Comparison of ENCODE assay signal across 13 mouse cellular contexts in the genomic region with DNA sequence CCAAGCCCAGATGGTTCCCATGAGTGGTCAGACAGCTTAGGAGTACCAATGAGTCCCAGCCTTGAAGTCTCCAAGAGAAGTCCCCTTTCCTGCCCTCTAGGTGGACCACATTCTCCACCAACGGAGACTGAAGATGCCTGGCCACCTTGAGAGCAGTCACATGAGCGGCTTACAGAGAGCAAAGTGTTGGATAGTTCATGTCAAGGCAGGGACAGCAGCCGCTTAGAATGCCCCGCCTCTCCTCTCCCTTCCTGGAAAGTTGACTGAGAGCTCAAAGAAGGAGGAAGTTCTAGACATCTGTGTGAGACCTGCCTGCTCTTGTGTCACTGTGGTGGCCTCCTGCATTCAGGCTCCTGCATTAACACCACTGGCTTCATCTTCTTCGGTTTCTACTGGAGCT. TPM values are rescaled to one million over a fixed set of nuclear protein-coding genes. Genes with fewer than 3 reads are reported as not detected.
DNase-seq lines count a peak whose midpoint lies in the region; ATAC-seq and TF ChIP-seq lines count a peak whose summit lies in the region.
"Had no signal": no experiment of that assay in that cellular context is flagged by ENCODE, and none has a peak within 500 bp of the region (broad histone marks: within the 10 kb centered on the region; RNA-seq: fewer than 3 reads in every experiment).

TSS of gene Gpr55 (minus strand) at position 135 of the 400 bp plus-strand sequence.

- H3K9ac ChIP-seq in CH12.LX (ENCODE audit: insufficient read depth, low read depth) = peak within 1 kb of the TSS; percentile 93
- H3K9ac ChIP-seq in liver, embryonic 15.5 days = no peak within 1 kb of the TSS
- no peak within 1 kb of the TSS for H3K9ac ChIP-seq in hindbrain, embryonic 14.5 days
- H3K9ac ChIP-seq: hindbrain, embryonic 15.5 days; lung, embryonic 14.5 days had no signal

- no peaks in the 10 kb centered on the region for H3K27me3 ChIP-seq in CH12.LX (replicated peaks)
- H3K27me3 ChIP-seq in liver, embryonic 15.5 days = no peaks in the 10 kb centered on the region
- no peaks in the 10 kb centered on the region for H3K27me3 ChIP-seq in small intestine, adult 2 months (ENCODE audit: control insufficient read depth, insufficient read depth, low read length)
- H3K27me3 ChIP-seq in hindbrain, embryonic 14.5 days (ENCODE audit: control insufficient read depth, insufficient read depth, low read length) = no peaks in the 10 kb centered on the region
- H3K27me3 ChIP-seq: hindbrain, embryonic 15.5 days had no signal

- 9% methylated on average over 5 of the region's 5 CpGs for WGBS in liver, embryonic 15.5 days (ENCODE audit: insufficient replicate concordance)
- WGBS in small intestine, adult 2 months = 19% methylated on average over 5 of the region's 5 CpGs
- 86% methylated on average over 5 of the region's 5 CpGs for WGBS in hindbrain, embryonic 14.5 days

- no peak for ATAC-seq in liver, embryonic 15.5 days (ENCODE audit: insufficient read depth)
- no peak for ATAC-seq in hindbrain, embryonic 14.5 days (ENCODE audit: low FRiP score)

- H3K79me2 ChIP-seq in CH12.LX (replicated peaks; ENCODE audit: control insufficient read depth, extremely low read depth, insufficient read depth, poor library complexity, severe bottlenecking) = peaks cover 35% of the 10 kb centered on the region

- TF ChIP-seq RAD21 in CH12.LX (IDR thresholded peaks at IDR 0.05; ENCODE audit: low read depth, low read length) = peak; percentile 69

- intact Hi-C loops in left cerebral cortex, postnatal 25 days (cut with DNase I) = no loop called here

- H3K4me1 ChIP-seq in CH12.LX (ENCODE audit: control insufficient read depth in 1 of 2, insufficient read depth in 2 of 2) = peaks cover 12 to 47% of the 10 kb centered on the region in 2 experiments
- H3K4me1 ChIP-seq in liver, embryonic 15.5 days (replicated peaks) = peaks cover 24% of the 10 kb centered on the region
- H3K4me1 ChIP-seq in small intestine, adult 2 months (ENCODE audit: control insufficient read depth, insufficient read depth, insufficient read length, low read length) = peaks cover 41% of the 10 kb centered on the region; the same call in 1 of the 2 replicates
- H3K4me1 ChIP-seq in hindbrain, embryonic 14.5 days (replicated peaks; ENCODE audit: control insufficient read depth, insufficient read depth, low read length) = no peaks in the 10 kb centered on the region

- peaks cover 2% of the 10 kb centered on the region for H3K9me3 ChIP-seq in CH12.LX (replicated peaks; ENCODE audit: low read length)
- H3K9me3 ChIP-seq in liver, embryonic 15.5 days (replicated peaks) = no peaks in the 10 kb centered on the region
- H3K9me3 ChIP-seq in hindbrain, embryonic 14.5 days (ENCODE audit: control insufficient read depth, low read length) = no peaks in the 10 kb centered on the region
- H3K9me3 ChIP-seq: hindbrain, embryonic 15.5 days had no signal

- no peak; the same call in none of the 2 replicates for TF ChIP-seq EP300 in CH12.LX (IDR thresholded peaks at IDR 0.05; ENCODE audit: low read length)

- H3K4me3 ChIP-seq in CH12.LX (replicated peaks in 1 of 3; ENCODE audit: low read depth in 2 of 3, low read length in 2 of 3, poor library complexity in 1 of 3) = peak within 1 kb of the TSS; percentile 68 to 84 (median 70)
- no peak within 1 kb of the TSS for H3K4me3 ChIP-seq in liver, embryonic 15.5 days (replicated peaks)
- H3K4me3 ChIP-seq in small intestine, adult 2 months (ENCODE audit: low read depth, low read length) = peak within 1 kb of the TSS; percentile 40
- H3K4me3 ChIP-seq in hindbrain, embryonic 14.5 days (replicated peaks; ENCODE audit: low read length) = no peak within 1 kb of the TSS
- H3K4me3 ChIP-seq: hindbrain, embryonic 15.5 days; myocyte had no signal

- H3K36me3 ChIP-seq in CH12.LX (replicated peaks in 1 of 2; ENCODE audit: control insufficient read depth in 1 of 2, insufficient read depth in 1 of 2, low read length in 1 of 2) = no peaks in the 10 kb centered on the region
- no peaks in the 10 kb centered on the region for H3K36me3 ChIP-seq in liver, embryonic 15.5 days (replicated peaks)
- H3K36me3 ChIP-seq in small intestine, adult 2 months (ENCODE audit: control insufficient read depth, insufficient read depth, low read length) = no peaks in the 10 kb centered on the region
- H3K36me3 ChIP-seq in hindbrain, embryonic 14.5 days (replicated peaks; ENCODE audit: control insufficient read depth, insufficient read depth) = no peaks in the 10 kb centered on the region
- H3K36me3 ChIP-seq: hindbrain, embryonic 15.5 days had no signal

- peak within 1 kb of the TSS; percentile 100 for H3K27ac ChIP-seq in CH12.LX (ENCODE audit: insufficient read depth, low read depth)
- H3K27ac ChIP-seq in liver, embryonic 15.5 days (replicated peaks) = peak within 1 kb of the TSS; percentile 55
- H3K27ac ChIP-seq in small intestine, adult 2 months (ENCODE audit: insufficient read depth, low read depth, low read length) = peak within 1 kb of the TSS; percentile 95
- H3K27ac ChIP-seq in hindbrain, embryonic 14.5 days = no peak within 1 kb of the TSS
- H3K27ac ChIP-seq: hindbrain, embryonic 15.5 days had no signal

- dilution Hi-C loops in CH12.LX (cut with MboI; ENCODE audit: extremely low pct_ligation_motif_present, extremely low pct_unique_long_range_greater_than_20kb, low sequenced_read_pairs) = no loop called here

- peak within 1 kb of the TSS; percentile 91 for H3K4me2 ChIP-seq in CH12.LX (ENCODE audit: insufficient read depth, low read depth, poor library complexity, severe bottlenecking)
- peak within 1 kb of the TSS; percentile 18 for H3K4me2 ChIP-seq in liver, embryonic 15.5 days
- H3K4me2 ChIP-seq in hindbrain, embryonic 14.5 days (replicated peaks) = no peak within 1 kb of the TSS
- H3K4me2 ChIP-seq: hindbrain, embryonic 15.5 days; lung, embryonic 14.5 days had no signal

- in situ Hi-C loops in CH12.LX (cut with MboI; ENCODE audit: low pct_ligation_motif_present, low pct_unique_long_range_greater_than_20kb, low sequenced_read_pairs) = loop anchor here (5.0 kb wide), 1 partner anchor 46 kb away; no protein-coding TSS in a partner anchor

- TF ChIP-seq POLR2A in CH12.LX (IDR thresholded peaks at IDR 0.05; ENCODE audit: low read depth, low read length) = peak; percentile 79
- peak; percentile 33; the same call in 1 of the 2 replicates for TF ChIP-seq POLR2A in small intestine, adult 2 months (IDR thresholded peaks at IDR 0.05; ENCODE audit: low read depth, low read length)

- peak; percentile 42 to 48 for DNase-seq in B cell, adult 2 months
- peak; percentile 91 for DNase-seq in CH12.LX (ENCODE audit: extremely low read depth)
- no peak for DNase-seq in left cerebral cortex, adult 11 months (ENCODE audit: low spot score)
- no peak for DNase-seq in left cerebral cortex, adult 18-20 months (ENCODE audit: low spot score in 2 of 2)
- no peak for DNase-seq in left cerebral cortex, postnatal 25 days (ENCODE audit: low spot score in 2 of 2)
- no peak for DNase-seq in hindbrain, embryonic 14.5 days (ENCODE audit: low spot score)
- DNase-seq: cerebellum, postnatal 25 days; layer of hippocampus, adult 9-11 months; lung, embryonic 14.5 days had no signal

- peak in 1 of 2 experiments; percentile 62; a peak in 2 of 4 replicates for TF ChIP-seq CTCF in CH12.LX (conservative IDR thresholded peaks at IDR 0.05 in 1 of 2, IDR thresholded peaks at IDR 0.05 in 1 of 2; ENCODE audit: low read depth in 2 of 2, low read length in 2 of 2)
- no peak for TF ChIP-seq CTCF in small intestine, adult 2 months (IDR thresholded peaks at IDR 0.05; ENCODE audit: extremely low read depth, insufficient read length, insufficient replicate concordance, low read depth, low read length)

TF ChIP-seq in CH12.LX, 34 proteins besides CTCF, POLR2A, EP300 and RAD21 (continues in another document):
- peak; percentile 78; the same call in 1 of the 2 replicates for TF ChIP-seq TBP (conservative IDR thresholded peaks at IDR 0.05; ENCODE audit: low read depth, low read length)
- peak; percentile 35; the same call in 1 of the 2 replicates for TF ChIP-seq MEF2A (IDR thresholded peaks at IDR 0.05; ENCODE audit: borderline replicate concordance, low read depth, low read length)
- TF ChIP-seq JUN (IDR thresholded peaks at IDR 0.05; ENCODE audit: insufficient read depth, low read depth, low read length) = no peak
- no peak for TF ChIP-seq ZC3H11A (IDR thresholded peaks at IDR 0.05; ENCODE audit: low read depth, low read length)
- TF ChIP-seq KAT2A (IDR thresholded peaks at IDR 0.05; ENCODE audit: insufficient replicate concordance, low read length) = no peak
- TF ChIP-seq MAFK (IDR thresholded peaks at IDR 0.05; ENCODE audit: insufficient replicate concordance, low read length) = no peak
- 0 out of 2 replicates have a peak, but pooled peaks have one; percentile 27 for TF ChIP-seq MYC (IDR thresholded peaks at IDR 0.05; ENCODE audit: low read depth, low read length)
- no peak for TF ChIP-seq ZNF384 (IDR thresholded peaks at IDR 0.05; ENCODE audit: low read depth, low read length)
- TF ChIP-seq USF1 (IDR thresholded peaks at IDR 0.05; ENCODE audit: low read depth, low read length) = peak; percentile 59
- TF ChIP-seq ZKSCAN1 (IDR thresholded peaks at IDR 0.05; ENCODE audit: borderline replicate concordance, low read depth, low read length) = no peak
- peak; percentile 66 for TF ChIP-seq ETS1 (conservative IDR thresholded peaks at IDR 0.05; ENCODE audit: low read depth, low read length)
- TF ChIP-seq MAX (IDR thresholded peaks at IDR 0.05; ENCODE audit: low read length) = peak; percentile 59
- TF ChIP-seq JUND (conservative IDR thresholded peaks at IDR 0.05; ENCODE audit: low read depth, low read length) = no peak
- TF ChIP-seq TCF12 (IDR thresholded peaks at IDR 0.05; ENCODE audit: low read depth, low read length) = peak; percentile 86
- TF ChIP-seq E2F4 (IDR thresholded peaks at IDR 0.05; ENCODE audit: insufficient replicate concordance, low read depth, low read length) = no peak
- TF ChIP-seq PAX5 (IDR thresholded peaks at IDR 0.05; ENCODE audit: low read length) = no peak
- TF ChIP-seq POLR2AphosphoS2 (IDR thresholded peaks at IDR 0.05; ENCODE audit: low read depth, low read length) = no peak
- peak; percentile 41; the same call in 1 of the 2 replicates for TF ChIP-seq ZMIZ1 (IDR thresholded peaks at IDR 0.05; ENCODE audit: low read depth, low read length)
- TF ChIP-seq NELFE (IDR thresholded peaks at IDR 0.05; ENCODE audit: low read depth, low read length) = no peak

RNA-seq across cellular contexts. Expression of gene Gpr55, which starts in this region (rescaled TPM):
- total RNA-seq in CH12.LX (2012; rRNA removed) (24.3 and 25.6 TPM in 2 replicates), CH12.LX (2014; rRNA removed) (16.2 and 16.4 TPM in 2 replicates)
- 17.3 and 20.3 TPM in 2 replicates for polyA plus RNA-seq in CH12.LX (2012; ENCODE audit: insufficient read length, low read depth)
- 0.02 and 0.09 TPM in 2 replicates for polyA plus RNA-seq in liver, embryonic 15.5 days (2015; fragmentation: Nextera tagmentation; extraction: Ambion mirVana)
- 2.7 and 4.2 TPM in 2 replicates for polyA plus RNA-seq in small intestine, adult 2 months (2012; rRNA removed)
- under 1 TPM; 0.09 to 0.14 TPM for total RNA-seq in left cerebral cortex, adult 18-20 months (2021)
- under 1 TPM in 1 of 2 experiments, not detected in 1; 0.09 TPM for total RNA-seq in left cerebral cortex, postnatal 25 days (2021)
- 0.09 and 0.13 TPM in 2 replicates for polyA plus RNA-seq in hindbrain, embryonic 14.5 days (2014; fragmentation: Nextera tagmentation; extraction: Ambion mirVana)
- polyA plus RNA-seq: lung, embryonic 14.5 days; myocyte had no signal

Comparison
In these comparisons a context has a peak if more than half of its experiments do, and no peak if none do; other contexts are left out.
1. RNA of gene Gpr55 (total RNA-seq): 16.2 to 25.6 TPM in CH12.LX; 0.09 to 0.14 TPM in left cerebral cortex, adult 18-20 months and 0.09 TPM in left cerebral cortex, postnatal 25 days; every median in the first group is over 10 times any median in the second.
2. DNase-seq: peak in B cell, adult 2 months (2 of 2) and CH12.LX (single experiment); none in left cerebral cortex, adult 11 months (single experiment), left cerebral cortex, adult 18-20 months (0 of 2), left cerebral cortex, postnatal 25 days (0 of 2) and hindbrain, embryonic 14.5 days (single experiment).
3. H3K4me3 ChIP-seq: peak in CH12.LX (3 of 3) and small intestine, adult 2 months (single experiment); none in liver, embryonic 15.5 days (single experiment) and hindbrain, embryonic 14.5 days (single experiment).